Mouse (Mus musculus): ENCODE measurements around the gene Gm10337. TPM values are rescaled to one million over a fixed set of nuclear protein-coding genes. Genes with fewer than 3 reads are reported as not detected.

Gene Gm10337
- polyA plus RNA-seq, 1 experiment from 2014 or later: 3.4 TPM

DNA sequence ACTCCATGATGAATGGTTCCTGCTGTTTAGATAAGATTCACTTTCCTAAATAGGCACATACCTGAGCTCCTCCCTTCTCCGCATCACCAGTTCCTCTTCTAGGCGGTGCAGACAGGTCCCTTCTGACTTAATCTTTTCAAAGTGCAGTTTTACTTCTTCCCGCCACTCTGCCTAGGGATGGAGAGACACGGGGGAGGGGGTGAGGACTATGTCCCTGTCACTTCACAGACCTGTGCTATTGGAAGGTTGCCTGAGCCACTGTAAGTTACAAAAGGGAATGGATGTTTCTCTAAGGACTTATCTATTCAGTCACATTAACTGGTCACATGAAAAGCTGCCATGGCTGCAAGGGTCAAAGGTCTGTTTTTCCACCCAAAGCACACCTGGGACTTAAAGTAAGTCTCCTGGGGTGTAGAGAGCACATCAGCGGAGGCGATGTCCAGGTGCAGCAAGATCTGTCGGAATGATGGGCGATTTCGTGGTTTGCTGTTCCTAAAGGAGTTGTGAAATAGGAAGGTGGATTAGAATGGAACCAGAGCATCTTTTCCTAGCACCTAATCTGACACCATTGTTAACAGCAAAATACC, 1.2 kb upstream of the Gm10337 start:
- WGBS: 64% methylated on average over 9 of the region's 9 CpGs

DNA sequence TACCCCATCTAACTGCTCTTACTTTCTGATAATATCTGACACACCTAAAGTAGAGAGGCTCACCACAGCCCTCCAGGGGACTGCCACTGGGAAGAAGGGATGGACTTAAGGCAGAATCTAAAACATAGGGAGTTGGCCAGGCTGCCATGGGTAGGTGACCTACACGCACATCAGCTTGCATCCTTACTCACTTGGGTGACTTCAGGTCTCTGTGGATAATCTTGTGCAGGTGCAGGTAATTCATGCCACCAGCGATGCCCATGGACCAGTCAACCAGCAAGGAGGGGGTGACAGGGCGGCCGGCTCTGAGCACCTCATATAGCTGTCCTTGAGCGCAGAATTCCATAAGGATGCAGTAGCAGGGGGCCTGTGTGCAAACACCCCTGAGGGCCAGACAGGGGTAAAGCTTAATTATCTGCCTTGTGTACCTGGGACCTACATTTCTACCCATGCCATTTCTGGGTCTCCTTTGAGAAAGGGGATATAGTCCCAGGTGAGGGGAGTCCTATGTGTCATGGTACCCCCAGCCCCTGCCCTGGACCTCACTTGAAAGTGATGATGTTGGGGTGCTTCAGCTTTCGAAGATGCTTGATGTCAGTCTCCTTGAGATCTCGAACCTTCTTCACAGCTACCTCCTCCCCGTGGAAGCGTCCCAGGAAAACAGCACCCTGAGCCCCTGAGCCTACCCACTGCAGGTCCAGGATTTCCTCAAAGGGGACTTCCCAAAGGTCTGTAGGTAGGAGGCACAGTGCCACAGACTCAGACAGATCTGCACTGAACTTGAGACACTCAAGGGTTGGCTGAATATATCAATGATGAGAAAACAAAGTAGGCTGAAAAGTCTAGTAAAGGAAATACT, 631 bp downstream of the Gm10337 start:
- H3K9ac ChIP-seq (ENCODE audit: low read length): no peak overlapping the region
- no peak overlapping the region for H3K4me2 ChIP-seq (ENCODE audit: low read length)
- H3K4me3 ChIP-seq (ENCODE audit: low read depth, low read length): no peak overlapping the region
- 87% methylated on average over 9 of the region's 9 CpGs for WGBS
- peaks cover 78% of the 10 kb centered on the region for H3K36me3 ChIP-seq (ENCODE audit: control insufficient read depth, insufficient read depth, low read length)
- DNase-seq (ENCODE audit: low spot score) (no peak), ATAC-seq (replicated peaks; ENCODE audit: low FRiP score, low TSS enrichment, low read depth) (no peak; the same call in 1 of the 2 replicates)
- no peak overlapping the region for H3K27ac ChIP-seq (ENCODE audit: low read depth)
- no peaks in the 10 kb centered on the region for H3K9me3 ChIP-seq (ENCODE audit: control insufficient read depth, low read length)
- H3K4me1 ChIP-seq (replicated peaks; ENCODE audit: control insufficient read depth, insufficient read depth, low read length): no peaks in the 10 kb centered on the region
- H3K27me3 ChIP-seq (replicated peaks; ENCODE audit: control insufficient read depth, insufficient read depth, low read length): no peaks in the 10 kb centered on the region

More for the DNA sequence above, 1.2 kb upstream of the Gm10337 start:
- no peak for DNase-seq (ENCODE audit: low spot score)
- H3K27me3 ChIP-seq (replicated peaks; ENCODE audit: control insufficient read depth, insufficient read depth, low read length): no peaks in the 10 kb centered on the region
- no peak overlapping the region for H3K27ac ChIP-seq (ENCODE audit: low read depth)
- no peak overlapping the region for H3K4me2 ChIP-seq (ENCODE audit: low read length)
- no peaks in the 10 kb centered on the region for H3K9me3 ChIP-seq (ENCODE audit: control insufficient read depth, low read length)
- no peak overlapping the region for H3K9ac ChIP-seq (ENCODE audit: low read length)
- no peaks in the 10 kb centered on the region for H3K4me1 ChIP-seq (replicated peaks; ENCODE audit: control insufficient read depth, insufficient read depth, low read length)
- no peak overlapping the region for H3K4me3 ChIP-seq (ENCODE audit: low read depth, low read length)
- ATAC-seq (replicated peaks; ENCODE audit: low FRiP score, low TSS enrichment, low read depth): no peak
- peaks cover 88% of the 10 kb centered on the region for H3K36me3 ChIP-seq (ENCODE audit: control insufficient read depth, insufficient read depth, low read length)

DNA sequence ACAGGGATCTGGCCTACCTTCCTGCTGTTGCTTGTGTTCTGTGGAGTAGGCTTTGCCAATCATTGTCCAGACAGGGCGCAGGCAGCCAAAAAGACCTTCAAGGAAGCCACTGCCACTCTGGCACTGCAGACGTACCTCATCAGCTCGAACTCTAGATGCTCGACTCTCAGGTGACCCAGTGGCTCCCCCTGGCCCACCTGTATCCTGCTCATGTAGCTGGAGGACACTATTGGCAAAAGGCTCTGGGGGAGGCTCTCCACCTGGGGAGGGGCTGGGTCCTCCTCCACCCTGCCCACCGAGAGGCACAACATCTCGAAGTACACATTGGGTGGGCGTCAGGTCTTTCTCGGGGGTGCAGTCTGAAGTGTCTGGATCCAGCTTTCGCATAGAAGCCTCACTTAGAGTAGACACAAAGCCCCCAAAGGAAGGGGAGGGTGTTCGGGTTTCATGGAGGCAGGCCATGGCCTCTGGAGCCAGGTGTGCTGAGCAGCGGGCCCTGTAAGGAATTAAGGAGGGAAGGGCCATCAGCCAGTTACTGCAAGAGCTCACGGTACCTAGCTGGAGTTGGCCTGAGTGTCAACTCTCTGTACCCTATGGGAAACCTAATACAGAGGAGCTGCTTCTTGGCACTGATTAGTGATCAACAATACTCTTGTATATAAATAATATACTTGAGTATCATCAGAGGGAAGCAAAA, 1.7 kb downstream of the Gm10337 start:
- H3K27ac ChIP-seq (ENCODE audit: low read depth): no peak overlapping the region
- no peak overlapping the region for H3K4me2 ChIP-seq (ENCODE audit: low read length)
- ATAC-seq (replicated peaks; ENCODE audit: low FRiP score, low TSS enrichment, low read depth) (no peak), DNase-seq (ENCODE audit: low spot score) (no peak)
- H3K4me3 ChIP-seq (ENCODE audit: low read depth, low read length): no peak overlapping the region
- H3K9me3 ChIP-seq (ENCODE audit: control insufficient read depth, low read length): no peaks in the 10 kb centered on the region
- H3K27me3 ChIP-seq (replicated peaks; ENCODE audit: control insufficient read depth, insufficient read depth, low read length): no peaks in the 10 kb centered on the region
- H3K36me3 ChIP-seq (ENCODE audit: control insufficient read depth, insufficient read depth, low read length): peaks cover 67% of the 10 kb centered on the region
- no peak overlapping the region for H3K9ac ChIP-seq (ENCODE audit: low read length)
- H3K4me1 ChIP-seq (replicated peaks; ENCODE audit: control insufficient read depth, insufficient read depth, low read length): peaks cover 9% of the 10 kb centered on the region
- WGBS: 66% methylated on average over 12 of the region's 12 CpGs

DNA sequence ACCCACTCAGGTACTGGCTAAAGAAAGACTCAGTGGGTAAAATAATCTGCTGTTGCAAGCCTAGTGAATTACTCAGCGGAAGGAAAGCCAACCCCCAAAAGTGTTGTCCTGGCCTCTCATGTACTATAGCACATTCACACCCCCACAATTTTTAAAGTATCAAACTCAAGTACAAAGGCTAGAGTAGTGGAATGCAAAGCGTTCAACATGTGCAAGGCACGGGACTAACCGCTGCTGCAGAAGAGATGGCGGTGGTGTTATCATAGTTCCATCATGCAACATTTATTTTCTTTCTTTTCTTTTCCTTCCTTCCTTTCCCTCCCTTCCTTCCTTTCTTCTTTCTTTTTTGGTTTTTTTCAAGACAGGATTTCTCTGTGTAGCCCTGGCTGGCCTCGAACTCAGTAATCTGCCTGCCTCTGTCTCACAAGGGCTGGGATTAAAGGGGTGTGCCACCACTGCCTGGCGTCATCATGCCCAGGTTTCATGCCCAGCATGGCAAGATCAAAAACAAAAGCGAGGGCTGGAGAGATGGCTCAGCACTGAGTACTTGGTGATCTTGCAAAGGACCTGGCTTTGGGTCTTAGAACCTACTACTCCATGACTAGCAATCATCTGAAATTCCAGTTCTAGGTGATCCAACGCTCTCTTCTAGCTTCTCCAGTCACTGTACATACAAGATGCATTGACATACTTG, 2.4 kb downstream of the Gm10337 start:
- Histone ChIP-seq H3K9ac (ENCODE audit: low read length) (no peak overlapping the region), H3K27me3 (replicated peaks; ENCODE audit: control insufficient read depth, insufficient read depth, low read length) (no peaks in the 10 kb centered on the region), H3K4me1 (replicated peaks; ENCODE audit: control insufficient read depth, insufficient read depth, low read length) (peaks cover 10% of the 10 kb centered on the region), H3K4me2 (ENCODE audit: low read length) (no peak overlapping the region), H3K27ac (ENCODE audit: low read depth) (no peak overlapping the region), H3K4me3 (ENCODE audit: low read depth, low read length) (no peak overlapping the region), H3K9me3 (ENCODE audit: control insufficient read depth, low read length) (no peaks in the 10 kb centered on the region), H3K36me3 (ENCODE audit: control insufficient read depth, insufficient read depth, low read length) (peaks cover 60% of the 10 kb centered on the region)
- DNase-seq (ENCODE audit: low spot score) (no peak), ATAC-seq (replicated peaks; ENCODE audit: low FRiP score, low TSS enrichment, low read depth) (no peak)
- WGBS: 83% methylated on average over 9 of the region's 9 CpGs

DNA sequence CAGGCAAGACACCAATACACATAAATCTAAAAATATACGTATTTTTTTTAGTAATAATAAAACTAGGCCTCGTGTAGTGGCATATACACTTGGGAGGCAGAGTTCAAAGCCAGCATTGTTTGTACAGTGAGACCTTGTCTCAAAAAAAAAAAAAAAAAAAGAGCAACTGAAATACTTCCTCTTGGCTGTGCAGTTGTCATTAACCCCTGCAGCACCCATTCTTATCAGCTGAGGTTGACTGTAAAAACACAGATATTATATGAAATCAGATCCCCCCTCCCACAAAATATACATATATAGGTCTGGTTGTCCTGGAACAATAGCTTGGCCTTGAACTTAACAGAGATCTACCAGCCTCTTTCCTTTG, 2.9 kb downstream of the Gm10337 start:
- Histone ChIP-seq H3K27me3 (replicated peaks; ENCODE audit: control insufficient read depth, insufficient read depth, low read length) (no peaks in the 10 kb centered on the region), H3K4me3 (ENCODE audit: low read depth, low read length) (no peak overlapping the region), H3K27ac (ENCODE audit: low read depth) (no peak overlapping the region), H3K4me2 (ENCODE audit: low read length) (no peak overlapping the region), H3K9me3 (ENCODE audit: control insufficient read depth, low read length) (no peaks in the 10 kb centered on the region), H3K9ac (ENCODE audit: low read length) (no peak overlapping the region), H3K4me1 (replicated peaks; ENCODE audit: control insufficient read depth, insufficient read depth, low read length) (peaks cover 16% of the 10 kb centered on the region), H3K36me3 (ENCODE audit: control insufficient read depth, insufficient read depth, low read length) (peaks cover 55% of the 10 kb centered on the region)
- 28% methylated on average over 2 of the region's 2 CpGs for WGBS
- ATAC-seq (replicated peaks; ENCODE audit: low FRiP score, low TSS enrichment, low read depth) (no peak), DNase-seq (ENCODE audit: low spot score) (no peak)

DNA sequence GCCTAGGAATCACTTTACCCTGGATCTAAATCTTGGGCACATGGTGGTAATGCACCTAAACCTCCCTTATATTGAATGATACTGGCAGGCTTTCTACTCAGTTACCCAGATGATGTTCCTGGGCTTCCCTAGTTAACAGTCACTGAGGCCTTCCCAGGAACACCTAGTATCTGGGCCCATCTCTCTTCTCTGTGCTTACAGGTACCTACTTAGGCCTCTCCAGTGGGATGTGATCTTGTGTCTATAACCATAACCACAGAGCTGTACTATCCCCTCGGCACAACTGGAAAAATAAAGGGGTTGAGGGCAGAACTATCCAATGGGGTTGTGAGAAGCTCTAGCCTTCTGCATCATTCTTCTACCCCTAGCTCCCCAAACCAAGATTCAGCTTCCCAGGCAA, 3.3 kb downstream of the Gm10337 start:
- ATAC-seq (replicated peaks; ENCODE audit: low FRiP score, low TSS enrichment, low read depth) (no peak), DNase-seq (ENCODE audit: low spot score) (no peak)
- Histone ChIP-seq H3K4me3 (ENCODE audit: low read depth, low read length) (no peak overlapping the region), H3K27me3 (replicated peaks; ENCODE audit: control insufficient read depth, insufficient read depth, low read length) (no peaks in the 10 kb centered on the region), H3K4me2 (ENCODE audit: low read length) (no peak overlapping the region), H3K9me3 (ENCODE audit: control insufficient read depth, low read length) (no peaks in the 10 kb centered on the region), H3K36me3 (ENCODE audit: control insufficient read depth, insufficient read depth, low read length) (peaks cover 51% of the 10 kb centered on the region), H3K9ac (ENCODE audit: low read length) (no peak overlapping the region), H3K27ac (ENCODE audit: low read depth) (no peak overlapping the region), H3K4me1 (replicated peaks; ENCODE audit: control insufficient read depth, insufficient read depth, low read length) (peaks cover 20% of the 10 kb centered on the region)
- WGBS: 81% methylated on average over 1 of the region's 1 CpGs

DNA sequence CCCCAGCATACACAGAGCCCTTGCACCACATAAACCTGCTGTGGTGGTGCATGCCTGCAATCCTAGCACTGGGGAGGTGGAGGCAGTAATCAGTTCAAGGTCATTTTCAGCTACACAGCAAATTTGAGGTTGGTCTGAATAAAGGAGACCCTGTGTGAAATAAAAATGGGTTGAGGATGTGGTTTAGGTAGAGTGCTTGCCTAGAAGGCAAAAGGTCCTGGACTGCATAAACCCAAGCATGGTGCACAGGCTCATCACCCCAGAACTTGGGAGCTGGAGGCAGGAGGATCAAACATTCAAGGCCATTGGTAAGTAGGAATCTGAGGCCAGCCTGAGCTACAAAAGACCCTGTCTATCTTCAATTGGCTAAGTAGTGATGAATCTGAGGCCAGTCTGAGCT, 4.0 kb downstream of the Gm10337 start:
- no peaks in the 10 kb centered on the region for H3K27me3 ChIP-seq (replicated peaks; ENCODE audit: control insufficient read depth, insufficient read depth, low read length)
- peaks cover 22% of the 10 kb centered on the region for H3K4me1 ChIP-seq (replicated peaks; ENCODE audit: control insufficient read depth, insufficient read depth, low read length)
- H3K36me3 ChIP-seq (ENCODE audit: control insufficient read depth, insufficient read depth, low read length): peaks cover 44% of the 10 kb centered on the region
- ATAC-seq (replicated peaks; ENCODE audit: low FRiP score, low TSS enrichment, low read depth) (no peak), DNase-seq (ENCODE audit: low spot score) (no peak)
- H3K4me3 ChIP-seq (ENCODE audit: low read depth, low read length): no peak overlapping the region
- H3K27ac ChIP-seq (ENCODE audit: low read depth): no peak overlapping the region
- H3K9ac ChIP-seq (ENCODE audit: low read length): no peak overlapping the region
- no peaks in the 10 kb centered on the region for H3K9me3 ChIP-seq (ENCODE audit: control insufficient read depth, low read length)
- H3K4me2 ChIP-seq (ENCODE audit: low read length): no peak overlapping the region

DNA sequence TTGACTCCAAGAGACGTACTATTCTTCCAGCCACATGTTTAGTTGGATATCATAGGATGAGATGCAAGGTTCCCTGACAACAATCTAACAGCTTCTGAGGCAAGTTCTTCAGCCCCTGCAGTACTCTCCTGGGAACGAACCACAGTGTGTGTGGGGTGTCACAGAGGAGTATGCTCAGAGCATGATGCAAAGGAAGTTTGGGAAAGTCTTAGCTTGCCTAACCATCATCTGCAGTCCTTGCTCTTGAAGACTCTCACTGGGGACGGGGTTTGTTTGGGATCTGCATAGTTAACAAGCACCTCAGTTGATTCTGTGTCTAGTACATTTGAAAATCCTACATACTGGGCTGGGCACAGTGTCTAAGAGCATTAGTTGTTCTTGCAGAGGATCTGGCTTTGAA, 4.8 kb downstream of the Gm10337 start:
- Histone ChIP-seq H3K36me3 (ENCODE audit: control insufficient read depth, insufficient read depth, low read length) (peaks cover 36% of the 10 kb centered on the region), H3K4me1 (replicated peaks; ENCODE audit: control insufficient read depth, insufficient read depth, low read length) (peaks cover 22% of the 10 kb centered on the region), H3K9me3 (ENCODE audit: control insufficient read depth, low read length) (no peaks in the 10 kb centered on the region), H3K9ac (ENCODE audit: low read length) (no peak overlapping the region), H3K27me3 (replicated peaks; ENCODE audit: control insufficient read depth, insufficient read depth, low read length) (no peaks in the 10 kb centered on the region), H3K4me3 (ENCODE audit: low read depth, low read length) (no peak overlapping the region), H3K27ac (ENCODE audit: low read depth) (no peak overlapping the region), H3K4me2 (ENCODE audit: low read length) (no peak overlapping the region)
- ATAC-seq (replicated peaks; ENCODE audit: low FRiP score, low TSS enrichment, low read depth) (no peak), DNase-seq (ENCODE audit: low spot score) (no peak)
- 85% methylated on average over 3 of the region's 3 CpGs for WGBS
